Mouse (Mus musculus) limb, embryonic 10.5 days (tissue): ENCODE results near the gene Kcnf1. TPM values are rescaled to one million over a fixed set of nuclear protein-coding genes. Genes with fewer than 3 reads are reported as not detected.
"Not testable (repeated sequence)": the region's sequence is repeated elsewhere in the genome, so short reads cannot be mapped to it uniquely, and the experiment has no call there.

Source experiments
- DNase-seq: peaks from one replicate; pipeline ENCODE4 v3.0.0-alpha.2; 2017; ENCODE audit warnings: low spot score
- H3K27ac ChIP-seq: fragments of 300-500 bp; sonication (generic); 2 replicates; pipeline ENCODE4 v1.5.1; 2016; ENCODE audit warnings: mild to moderate bottlenecking
- H3K27me3 ChIP-seq: fragments of 300-500 bp; sonication (generic); 2 replicates; pipeline ENCODE4 v1.6.1; 2016; ENCODE audit warnings: low read depth, mild to moderate bottlenecking; ENCODE audit not compliant: poor library complexity, severe bottlenecking
- H3K36me3 ChIP-seq: fragments of 300-500 bp; sonication (generic); 2 replicates; pipeline ENCODE4 v1.6.1; 2016; ENCODE audit warnings: mild to moderate bottlenecking, moderate library complexity
- H3K4me1 ChIP-seq: fragments of 300-500 bp; sonication (generic); 2 replicates; pipeline ENCODE4 v1.6.1; 2016
- H3K4me3 ChIP-seq: fragments of 300-500 bp; sonication (generic); 2 replicates; pipeline ENCODE4 v1.5.1; 2016; ENCODE audit warnings: mild to moderate bottlenecking, moderate library complexity
- H3K9me3 ChIP-seq: fragments of 300-500 bp; sonication (generic); replicated peaks from 2 replicates; pipeline ENCODE4 v1.6.1; 2016; ENCODE audit warnings: mild to moderate bottlenecking
- WGBS: fragments of 180-500 bp; shearing (Covaris S2); methylation state at CpG from one replicate; pipeline ENCODE4 v1.1.7; 2016; 5-methylcytosine and 5-hydroxymethylcytosine counted together
- polyA plus RNA-seq: library from polyadenylated mRNA; unstranded; fragments of >200 nt; fragmentation: Nextera tagmentation; extraction: Ambion mirVana; gene quantifications from 2 replicates; pipeline ENCODE4 v1.2.1, GENCODE M21; 2016

The Kcnf1 gene
- polyA plus RNA-seq, 1 experiment from 2014 or later: 0.33 TPM

GRCm38 (mm10) chr12:17148920-17149319 lies 27.8 kb downstream of the Kcnf1 start:
- no peaks in the 10 kb centered on the region for H3K9me3 ChIP-seq
- DNase-seq: no peak
- H3K4me3 ChIP-seq: no peak overlapping the region
- no peaks in the 10 kb centered on the region for H3K36me3 ChIP-seq
- 78% methylated on average over 10 of the region's 10 CpGs for whole genome bisulfite sequencing
- no peak overlapping the region for H3K27ac ChIP-seq
- H3K27me3 ChIP-seq: no peaks in the 10 kb centered on the region
- H3K4me1 ChIP-seq: peaks cover 7% of the 10 kb centered on the region

GRCm38 (mm10) chr12:17141791-17142190 lies 34.9 kb downstream of the Kcnf1 start:
- WGBS: 49% methylated on average over 2 of the region's 2 CpGs

GRCm38 (mm10) chr12:17140436-17140835 lies 36.3 kb downstream of the Kcnf1 start:
- Histone ChIP-seq H3K27me3 (no peaks in the 10 kb centered on the region), H3K36me3 (no peaks in the 10 kb centered on the region), H3K27ac (no peak overlapping the region), H3K9me3 (no peaks in the 10 kb centered on the region), H3K4me1 (0 out of 2 replicates have a peak, but pooled peaks cover 4% of the 10 kb centered on the region), H3K4me3 (no peak overlapping the region)
- 80% methylated on average over 3 of the region's 3 CpGs for WGBS
- DNase-seq: no peak

More at GRCm38 (mm10) chr12:17141791-17142190, 34.9 kb downstream of the Kcnf1 start:
- Histone ChIP-seq H3K9me3 (no peaks in the 10 kb centered on the region), H3K27me3 (no peaks in the 10 kb centered on the region), H3K4me1 (0 out of 2 replicates have a peak, but pooled peaks cover 4% of the 10 kb centered on the region), H3K4me3 (no peak overlapping the region), H3K36me3 (no peaks in the 10 kb centered on the region), H3K27ac (no peak overlapping the region)
- no peak for DNase-seq

GRCm38 (mm10) chr12:17134546-17135096 lies 42.1 kb downstream of the Kcnf1 start:
- H3K4me3 ChIP-seq: no peak overlapping the region
- 89% methylated on average over 9 of the region's 9 CpGs for WGBS
- no peak overlapping the region for H3K27ac ChIP-seq
- no peaks in the 10 kb centered on the region for H3K9me3 ChIP-seq
- no peaks in the 10 kb centered on the region for H3K36me3 ChIP-seq
- no peak for DNase-seq
- H3K27me3 ChIP-seq: no peaks in the 10 kb centered on the region
- no peaks in the 10 kb centered on the region for H3K4me1 ChIP-seq

- no peak for DNase-seq
- WGBS: 79% methylated on average over 8 of the region's 8 CpGs
- H3K36me3 ChIP-seq: no peaks in the 10 kb centered on the region
Measured at GRCm38 (mm10) chr12:17132243-17132642, 44.4 kb downstream of the Kcnf1 start.

GRCm38 (mm10) chr12:17131563-17131962 lies 45.1 kb downstream of the Kcnf1 start:
- no peak overlapping the region for H3K4me3 ChIP-seq
- H3K27me3 ChIP-seq: no peaks in the 10 kb centered on the region
- H3K36me3 ChIP-seq: no peaks in the 10 kb centered on the region
- H3K27ac ChIP-seq: no peak overlapping the region
- no peak for DNase-seq
- no peaks in the 10 kb centered on the region for H3K4me1 ChIP-seq
- WGBS: 91% methylated on average over 10 of the region's 10 CpGs
- no peaks in the 10 kb centered on the region for H3K9me3 ChIP-seq

More at GRCm38 (mm10) chr12:17132243-17132642, 44.4 kb downstream of the Kcnf1 start:
- H3K4me1 ChIP-seq: no peaks in the 10 kb centered on the region
- no peaks in the 10 kb centered on the region for H3K9me3 ChIP-seq
- H3K27me3 ChIP-seq: no peaks in the 10 kb centered on the region
- H3K4me3 ChIP-seq: no peak overlapping the region
- no peak overlapping the region for H3K27ac ChIP-seq

- not testable (repeated sequence) for DNase-seq, H3K36me3 ChIP-seq, H3K4me1 ChIP-seq, H3K27me3 ChIP-seq, H3K27ac ChIP-seq, H3K9me3 ChIP-seq, H3K4me3 ChIP-seq
- WGBS: 96% methylated on average over 11 of the region's 12 CpGs
Measured at GRCm38 (mm10) chr12:17122881-17123280, 53.8 kb downstream of the Kcnf1 start.

Other genes starting within 250 kb of the Kcnf1 start
- 3.3 and 4.3 TPM in 2 replicates for gene Pqlc3, start 176.5 kb downstream of the Kcnf1 start, polyA plus RNA-seq
- gene 2410004P03Rik, start 165.2 kb downstream of the Kcnf1 start, polyA plus RNA-seq: 0.84 and 1.2 TPM in 2 replicates
- 641 and 657 TPM in 2 replicates for gene Pdia6, start 89.7 kb upstream of the Kcnf1 start, polyA plus RNA-seq
- 0.36 and 0.49 TPM in 2 replicates for gene Atp6v1c2, start 152.5 kb upstream of the Kcnf1 start, polyA plus RNA-seq
- gene Nol10, start 171.6 kb upstream of the Kcnf1 start, polyA plus RNA-seq: 39.7 and 46.9 TPM in 2 replicates